7 mouse cellular contexts compared by ENCODE assay signal in the genomic region with DNA sequence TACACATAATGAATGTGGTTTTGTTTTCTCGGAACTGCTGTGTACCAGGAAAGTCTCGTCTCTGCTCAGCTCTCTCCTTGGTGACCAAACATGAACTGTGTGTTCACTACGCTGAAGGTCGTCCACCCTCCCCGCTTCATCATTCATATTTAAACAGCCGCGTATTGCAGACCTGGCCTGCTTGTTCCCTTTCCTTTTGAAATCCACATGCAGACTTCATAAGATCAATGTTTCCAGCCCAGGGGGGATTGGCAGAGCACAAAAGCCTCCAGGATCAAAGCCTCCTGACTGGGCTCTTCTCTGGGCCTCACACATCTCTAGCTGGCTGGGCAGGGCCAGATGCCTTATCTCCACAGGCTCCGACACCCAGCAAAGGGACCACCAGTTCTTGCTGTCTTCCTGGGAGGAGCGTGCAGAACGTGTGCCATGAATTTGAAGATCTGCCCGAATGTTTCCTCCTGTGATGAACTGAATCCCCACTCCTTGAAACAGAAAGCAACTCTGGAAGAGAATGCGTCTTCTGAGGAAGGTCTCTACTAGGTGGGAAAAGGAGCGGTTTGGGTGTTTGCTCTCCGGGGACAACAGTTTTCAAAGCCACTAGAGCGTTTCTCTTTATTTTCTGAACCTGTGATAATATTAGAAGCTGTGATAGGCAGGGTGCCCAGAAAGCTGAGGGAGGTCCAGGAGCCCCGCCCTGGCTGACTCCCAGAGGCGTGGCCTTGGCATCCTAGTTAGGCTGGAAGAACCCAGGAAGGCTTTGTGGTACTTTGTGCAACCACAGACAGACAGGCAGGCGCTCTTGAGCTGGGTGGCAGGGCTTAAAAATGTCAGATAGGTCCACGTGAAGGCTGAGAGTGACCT. TPM values are rescaled to one million over a fixed set of nuclear protein-coding genes. Genes with fewer than 3 reads are reported as not detected.
DNase-seq lines count a peak whose midpoint lies in the region; ATAC-seq and TF ChIP-seq lines count a peak whose summit lies in the region.

No protein-coding gene starts in this region.

- no peak overlapping the region for H3K4me3 ChIP-seq in thymus, adult 2 months (ENCODE audit: control insufficient read depth, insufficient read depth, low read length)
- no peak overlapping the region for H3K4me3 ChIP-seq in midbrain, embryonic 12.5 days

- 16% methylated on average over 19 of the region's 19 CpGs for WGBS in thymus, adult 2 months
- 58% methylated on average over 19 of the region's 19 CpGs for WGBS in midbrain, embryonic 12.5 days

- H3K9ac ChIP-seq in midbrain, embryonic 12.5 days (replicated peaks), result no peak overlapping the region

- H3K4me1 ChIP-seq in thymus, adult 2 months (replicated peaks; ENCODE audit: control insufficient read depth, insufficient read depth, low read length), result peaks cover 33% of the 10 kb centered on the region
- H3K4me1 ChIP-seq in midbrain, embryonic 12.5 days, result peaks cover 9% of the 10 kb centered on the region; the same call in 1 of the 2 replicates

- DNase-seq in thymus, adult 2 months, result no peak
- no peak for DNase-seq in thymus, postnatal 0 days (ENCODE audit: low spot score)
- peak; percentile 74 for DNase-seq in induced T-regulatory cell, adult 2 months (ENCODE audit: low read depth)
- DNase-seq in thymus, postnatal 10 days (ENCODE audit: low spot score in 2 of 2), result no peak
- DNase-seq in right cerebral cortex, adult 2 months (ENCODE audit: low spot score in 2 of 2), result no peak

- ATAC-seq in common myeloid progenitor, adult 5-6 weeks (replicated peaks; ENCODE audit: low read depth, poor library complexity, severe bottlenecking), result peak; percentile 86
- no peak for ATAC-seq in midbrain, embryonic 12.5 days (ENCODE audit: low FRiP score, low read depth)

- H3K27me3 ChIP-seq in thymus, adult 2 months (ENCODE audit: control insufficient read depth, insufficient read depth, low read length), result no peaks in the 10 kb centered on the region
- H3K27me3 ChIP-seq in midbrain, embryonic 12.5 days, result no peaks in the 10 kb centered on the region

- H3K9me3 ChIP-seq in midbrain, embryonic 12.5 days, result peaks cover 15% of the 10 kb centered on the region

- TF ChIP-seq POLR2A in thymus, adult 2 months (IDR thresholded peaks at IDR 0.05; ENCODE audit: control insufficient read depth, extremely low read depth, insufficient read depth, low read length, poor library complexity), result no peak

- peak overlapping the region; percentile 13; the same call in 1 of the 2 replicates for H3K27ac ChIP-seq in thymus, adult 2 months (ENCODE audit: control insufficient read depth, insufficient read depth, low read length)
- peak overlapping the region; percentile 46; the same call in 1 of the 2 replicates for H3K27ac ChIP-seq in midbrain, embryonic 12.5 days (replicated peaks)

- no peak overlapping the region for H3K4me2 ChIP-seq in midbrain, embryonic 12.5 days (replicated peaks)

- no peak for TF ChIP-seq CTCF in thymus, adult 2 months (IDR thresholded peaks at IDR 0.05; ENCODE audit: borderline replicate concordance, control insufficient read depth, extremely low read depth, insufficient read depth, low read length, poor library complexity)

- H3K36me3 ChIP-seq in thymus, adult 2 months (ENCODE audit: control insufficient read depth, insufficient read depth, low read length), result no peaks in the 10 kb centered on the region
- H3K36me3 ChIP-seq in midbrain, embryonic 12.5 days, result peaks cover 6% of the 10 kb centered on the region

RNA-seq across cellular contexts. Expression of gene Syne3, which starts 10.0 kb away (rescaled TPM):
- 16.4 and 20.1 TPM in 2 replicates for polyA plus RNA-seq in thymus, adult 2 months (2012; rRNA removed)
- 6.2 and 7.8 TPM in 2 replicates for polyA plus RNA-seq in thymus, postnatal 0 days (2015; fragmentation: Nextera tagmentation; extraction: Ambion mirVana)
- 23.0 and 25.3 TPM in 2 replicates for total RNA-seq in common myeloid progenitor, adult 5-6 weeks (2017)
- 0.14 and 0.18 TPM in 2 replicates for polyA plus RNA-seq in midbrain, embryonic 12.5 days (2016; fragmentation: Nextera tagmentation; extraction: Ambion mirVana)

RNA-seq across cellular contexts. Expression of gene Glrx5, which starts 12.9 kb away (rescaled TPM):
- 66.6 and 68.4 TPM in 2 replicates for polyA plus RNA-seq in thymus, adult 2 months (2012; rRNA removed)
- polyA plus RNA-seq in thymus, postnatal 0 days (2015; fragmentation: Nextera tagmentation; extraction: Ambion mirVana), result 153 and 160 TPM in 2 replicates
- 30.1 and 42.8 TPM in 2 replicates for total RNA-seq in common myeloid progenitor, adult 5-6 weeks (2017)
- 161 and 165 TPM in 2 replicates for polyA plus RNA-seq in midbrain, embryonic 12.5 days (2016; fragmentation: Nextera tagmentation; extraction: Ambion mirVana)
